Mouse (Mus musculus): ENCODE measurements around the gene Trpc4ap. TPM values are rescaled to one million over a fixed set of nuclear protein-coding genes. Genes with fewer than 3 reads are reported as not detected.

The Trpc4ap gene
- total and polyA plus RNA-seq, 3 experiments = 60.4 to 187 (median 161) TPM

DNA sequence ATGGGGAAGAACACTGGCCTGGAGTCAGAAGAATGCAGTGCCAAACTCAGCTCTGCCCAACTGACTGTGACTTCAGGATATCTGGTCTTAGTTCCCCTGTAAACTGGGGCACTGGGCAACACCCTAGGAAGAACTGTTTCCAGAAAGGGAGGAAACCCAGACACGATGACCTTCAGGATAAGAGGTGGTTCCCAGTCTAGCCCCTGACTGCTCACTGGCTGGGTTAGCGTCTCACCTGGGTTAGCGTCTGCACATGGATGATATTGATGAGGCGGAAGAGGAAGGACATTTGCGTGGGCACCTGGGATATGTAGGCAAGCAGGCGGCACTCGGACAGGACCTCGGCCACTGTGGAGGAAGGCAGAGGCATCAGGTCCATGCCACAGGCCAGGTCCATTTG lies 56.2 kb downstream of the Trpc4ap start:
- no peaks in the 10 kb centered on the region for H3K79me2 ChIP-seq (ENCODE audit: control insufficient read depth, insufficient read depth, low read length, poor library complexity)
- H3K9me3 ChIP-seq (replicated peaks; ENCODE audit: insufficient read depth, low read length) = no peaks in the 10 kb centered on the region
- H3K27me3 ChIP-seq (ENCODE audit: control insufficient read depth in 1 of 2, insufficient read depth in 2 of 2, low read length in 2 of 2) = no peaks in the 10 kb centered on the region
- H3K36me3 ChIP-seq (ENCODE audit: control insufficient read depth in 1 of 2, insufficient read depth in 2 of 2, low read length in 2 of 2) = peaks cover 0 to 2% of the 10 kb centered on the region in 2 experiments; a peak in 1 of 4 replicates
- H3K27ac ChIP-seq (ENCODE audit: control insufficient read depth, low read depth, low read length) = no peak overlapping the region
- no peak overlapping the region for H3K4me3 ChIP-seq (ENCODE audit: control insufficient read depth in 1 of 2, insufficient read depth in 1 of 2, low read depth in 2 of 2, low read length in 2 of 2)
- no peak for TF ChIP-seq ZKSCAN1 (IDR thresholded peaks at IDR 0.05; ENCODE audit: low read depth, low read length)
- no peak for TF ChIP-seq TAL1 (IDR thresholded peaks at IDR 0.05; ENCODE audit: low read length)
- TF ChIP-seq USF2 (IDR thresholded peaks at IDR 0.05; ENCODE audit: borderline replicate concordance in 1 of 2, insufficient read depth in 1 of 2, low read depth in 1 of 2, low read length in 2 of 2) = no peak
- TF ChIP-seq MXI1 (IDR thresholded peaks at IDR 0.05; ENCODE audit: low read depth, low read length) = no peak
- TF ChIP-seq ZMIZ1 (IDR thresholded peaks at IDR 0.05; ENCODE audit: low read depth, low read length) = no peak
- TF ChIP-seq MAFK (IDR thresholded peaks at IDR 0.05; ENCODE audit: borderline replicate concordance, low read depth, low read length) = no peak
- TF ChIP-seq TBP (IDR thresholded peaks at IDR 0.05; ENCODE audit: low read depth, low read length) = no peak
- TF ChIP-seq MYC (IDR thresholded peaks at IDR 0.05; ENCODE audit: low read depth, low read length) = no peak
- no peak overlapping the region for H3K9ac ChIP-seq (ENCODE audit: control insufficient read depth, low read depth, low read length, poor library complexity, severe bottlenecking)
- DNase-seq (ENCODE audit: low read depth, low spot score) = no peak
- H3K4me1 ChIP-seq (ENCODE audit: control insufficient read depth in 1 of 2, insufficient read depth in 2 of 2, low read length in 2 of 2) = no peaks in the 10 kb centered on the region

DNA sequence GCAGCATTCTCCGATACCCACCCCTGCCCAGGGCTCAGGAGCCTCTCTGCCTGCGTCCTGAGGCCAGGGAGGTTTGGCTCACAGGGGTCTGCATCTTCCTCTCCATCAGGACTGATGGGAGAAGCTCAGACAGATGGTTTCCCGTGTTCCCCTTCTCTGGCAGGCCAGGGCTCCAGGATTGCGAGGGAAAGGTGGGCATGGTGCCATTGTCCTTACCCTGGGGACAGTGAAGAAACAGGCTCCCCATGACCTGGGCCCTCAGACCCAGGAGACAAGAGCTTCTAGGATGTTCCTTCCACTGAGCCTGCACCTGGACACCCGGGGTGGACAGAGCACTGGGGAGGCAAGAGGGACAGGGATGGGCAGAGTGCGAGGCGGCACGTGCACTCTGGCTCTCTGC lies 57.6 kb downstream of the Trpc4ap start:
- H3K4me3 ChIP-seq (ENCODE audit: control insufficient read depth in 1 of 2, insufficient read depth in 1 of 2, low read depth in 2 of 2, low read length in 2 of 2) = no peak overlapping the region
- H3K4me1 ChIP-seq (ENCODE audit: control insufficient read depth in 1 of 2, insufficient read depth in 2 of 2, low read length in 2 of 2) = no peaks in the 10 kb centered on the region
- peaks cover 0 to 2% of the 10 kb centered on the region in 2 experiments; a peak in 1 of 4 replicates for H3K36me3 ChIP-seq (ENCODE audit: control insufficient read depth in 1 of 2, insufficient read depth in 2 of 2, low read length in 2 of 2)
- no peaks in the 10 kb centered on the region for H3K79me2 ChIP-seq (ENCODE audit: control insufficient read depth, insufficient read depth, low read length, poor library complexity)
- no peaks in the 10 kb centered on the region for H3K9me3 ChIP-seq (replicated peaks; ENCODE audit: insufficient read depth, low read length)
- DNase-seq (ENCODE audit: low read depth, low spot score) = no peak
- no peak for TF ChIP-seq ZC3H11A (IDR thresholded peaks at IDR 0.05; ENCODE audit: low read depth, low read length)
- no peak for TF ChIP-seq UBTF (IDR thresholded peaks at IDR 0.05; ENCODE audit: borderline replicate concordance, insufficient read depth, low read depth, low read length)
- no peak for TF ChIP-seq MEF2A (IDR thresholded peaks at IDR 0.05; ENCODE audit: extremely low read depth, insufficient replicate concordance, low read depth, low read length, poor library complexity, severe bottlenecking)
- TF ChIP-seq E2F4 (IDR thresholded peaks at IDR 0.05; ENCODE audit: borderline replicate concordance, low read depth, low read length) = no peak
- no peak for TF ChIP-seq ETS1 (IDR thresholded peaks at IDR 0.05; ENCODE audit: low read depth, low read length)
- H3K27ac ChIP-seq (ENCODE audit: control insufficient read depth, low read depth, low read length) = no peak overlapping the region
- H3K27me3 ChIP-seq (ENCODE audit: control insufficient read depth in 1 of 2, insufficient read depth in 2 of 2, low read length in 2 of 2) = no peaks in the 10 kb centered on the region
- H3K9ac ChIP-seq (ENCODE audit: control insufficient read depth, low read depth, low read length, poor library complexity, severe bottlenecking) = no peak overlapping the region

DNA sequence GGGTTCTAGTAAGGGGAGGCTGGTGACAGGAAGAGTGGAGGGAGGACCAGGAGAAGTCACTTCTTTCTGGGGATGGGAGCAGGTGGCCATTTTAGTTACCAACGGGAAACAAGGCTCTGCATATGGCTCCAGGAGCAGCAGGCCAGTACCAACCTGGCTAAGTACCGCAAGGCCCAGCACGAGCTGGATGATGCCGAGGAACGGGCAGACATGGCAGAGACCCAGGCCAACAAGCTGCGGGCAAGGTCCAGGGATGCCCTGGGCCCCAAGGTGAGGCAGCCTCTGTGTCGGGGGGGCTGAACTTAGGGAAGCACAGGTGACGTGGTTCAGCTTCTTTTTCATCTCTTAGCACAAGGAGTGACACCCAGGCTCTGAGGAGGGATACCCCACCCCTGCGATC lies 58.5 kb downstream of the Trpc4ap start:
- TF ChIP-seq NELFE (IDR thresholded peaks at IDR 0.05; ENCODE audit: low read depth, low read length) = no peak
- TF ChIP-seq USF1 (IDR thresholded peaks at IDR 0.05; ENCODE audit: low read depth, low read length) = no peak
- no peak for TF ChIP-seq MAZ (IDR thresholded peaks at IDR 0.05; ENCODE audit: low read depth, low read length)
- TF ChIP-seq SIN3A (IDR thresholded peaks at IDR 0.05; ENCODE audit: low read length) = no peak
- TF ChIP-seq SMC3 (IDR thresholded peaks at IDR 0.05; ENCODE audit: low read depth, low read length) = no peak
- no peak for TF ChIP-seq POLR2A (IDR thresholded peaks at IDR 0.05; ENCODE audit: control insufficient read depth in 1 of 2, insufficient read depth in 1 of 2, low read depth in 1 of 2, low read length in 2 of 2, poor library complexity in 1 of 2)
- TF ChIP-seq MAFK (IDR thresholded peaks at IDR 0.05; ENCODE audit: borderline replicate concordance, low read depth, low read length) = no peak
- TF ChIP-seq MEF2A (IDR thresholded peaks at IDR 0.05; ENCODE audit: extremely low read depth, insufficient replicate concordance, low read depth, low read length, poor library complexity, severe bottlenecking) = no peak
- no peak overlapping the region for H3K27ac ChIP-seq (ENCODE audit: control insufficient read depth, low read depth, low read length)
- peaks cover 0 to 2% of the 10 kb centered on the region in 2 experiments; a peak in 1 of 4 replicates for H3K36me3 ChIP-seq (ENCODE audit: control insufficient read depth in 1 of 2, insufficient read depth in 2 of 2, low read length in 2 of 2)

More for the DNA sequence above, 58.5 kb downstream of the Trpc4ap start:
- Histone ChIP-seq H3K9me3 (replicated peaks; ENCODE audit: insufficient read depth, low read length) (no peaks in the 10 kb centered on the region), H3K9ac (ENCODE audit: control insufficient read depth, low read depth, low read length, poor library complexity, severe bottlenecking) (no peak overlapping the region), H3K4me3 (ENCODE audit: control insufficient read depth in 1 of 2, insufficient read depth in 1 of 2, low read depth in 2 of 2, low read length in 2 of 2) (no peak overlapping the region), H3K27me3 (ENCODE audit: control insufficient read depth in 1 of 2, insufficient read depth in 2 of 2, low read length in 2 of 2) (no peaks in the 10 kb centered on the region), H3K79me2 (ENCODE audit: control insufficient read depth, insufficient read depth, low read length, poor library complexity) (no peaks in the 10 kb centered on the region; the same call in 1 of the 2 replicates), H3K4me1 (ENCODE audit: control insufficient read depth in 1 of 2, insufficient read depth in 2 of 2, low read length in 2 of 2) (no peaks in the 10 kb centered on the region)
- no peak for DNase-seq (ENCODE audit: low read depth, low spot score)
